In the genomic region with DNA sequence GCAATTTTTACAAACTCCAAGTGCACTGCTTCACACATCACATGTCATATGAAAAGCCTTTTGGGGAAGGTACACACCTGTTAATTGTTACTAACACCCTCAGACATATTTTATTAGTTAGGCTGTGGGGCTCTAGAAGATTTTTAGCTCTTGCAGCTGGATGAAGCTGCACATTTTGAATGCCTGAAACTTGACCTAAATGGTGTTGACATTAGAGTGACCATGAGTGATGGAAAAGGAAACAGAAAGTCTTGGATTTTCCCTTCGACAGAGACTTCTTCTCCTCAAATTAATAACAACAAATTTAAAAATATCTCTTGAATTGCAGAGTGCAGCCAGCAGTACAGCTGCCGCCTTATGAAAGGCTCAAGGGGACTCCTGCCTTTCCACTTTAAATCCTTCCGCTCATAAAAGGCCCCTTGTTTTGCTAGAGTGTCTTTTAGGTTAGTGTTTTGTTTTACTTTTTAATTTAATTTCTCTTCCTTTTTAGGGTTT, we compare ENCODE assay signal across 11 mouse cellular contexts.
DNase-seq lines count a peak whose midpoint lies in the region.
"Had no signal": no experiment of that assay in that cellular context is flagged by ENCODE, and none has a peak within 500 bp of the region (broad histone marks: within the 10 kb centered on the region; RNA-seq: fewer than 3 reads in every experiment).

No protein-coding gene starts in this region.

- DNase-seq in heart, adult 8-10 months (ENCODE audit: low spot score) = peak; percentile 42
- DNase-seq in heart, postnatal 4 days = no peak
- DNase-seq in lung, postnatal 36 days = peak; percentile 1
- DNase-seq in lung, postnatal 25 days (ENCODE audit: low spot score) = no peak
- DNase-seq in hindlimb bud, embryonic 11.5 days (ENCODE audit: extremely low spot score, low read depth, low spot score) = peak; percentile 88
- peak; percentile 63 for DNase-seq in skeletal muscle tissue, adult 2 months (ENCODE audit: low read depth, low spot score)
- no peak for DNase-seq in right cerebral cortex, postnatal 25 days
- no peak for DNase-seq in left cerebral cortex, postnatal 10 days (ENCODE audit: extremely low spot score in 1 of 2, low spot score in 2 of 2)
- DNase-seq: cerebellum, adult 8-10 months; liver; lung, postnatal 14 days had no signal

- intact Hi-C loops in left cerebral cortex, postnatal 10 days (cut with DNase I) = no loop called here

Comparison
In these comparisons a context has a peak if more than half of its experiments do, and no peak if none do; other contexts are left out.
1. DNase-seq: peak in heart, adult 8-10 months (single experiment), lung, postnatal 36 days (single experiment), hindlimb bud, embryonic 11.5 days (single experiment) and skeletal muscle tissue, adult 2 months (single experiment); none in heart, postnatal 4 days (single experiment), lung, postnatal 25 days (single experiment), right cerebral cortex, postnatal 25 days (single experiment) and left cerebral cortex, postnatal 10 days (0 of 2).